Mouse (Mus musculus): ENCODE data around the gene Plk3. TPM values are rescaled to one million over a fixed set of nuclear protein-coding genes. Genes with fewer than 3 reads are reported as not detected.

Plk3 gene
- polyA plus RNA-seq, 1 experiment from 2014 or later, result 7.0 TPM

DNA sequence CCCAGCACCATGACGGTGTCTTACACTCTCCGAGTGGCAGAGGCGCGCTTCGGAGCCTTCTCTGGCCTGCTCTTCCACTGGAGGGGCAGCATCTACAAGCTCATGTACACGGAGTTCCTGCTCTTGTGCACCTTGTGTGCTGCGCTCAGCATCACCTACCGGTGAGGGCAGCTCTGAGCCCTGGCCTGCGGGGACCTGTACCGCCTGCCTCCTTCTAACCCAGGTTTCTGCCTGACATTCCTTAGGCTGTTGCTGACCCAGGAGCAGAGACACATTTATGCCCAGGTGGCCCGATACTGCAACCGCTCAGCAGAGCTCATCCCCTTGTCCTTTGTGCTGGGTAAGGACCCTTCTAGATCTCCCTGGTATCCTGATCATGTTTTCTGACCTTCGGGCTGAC lies 11.5 kb upstream of the Plk3 start:
- H3K9ac ChIP-seq (ENCODE audit: low read length), result no peak overlapping the region
- H3K9me3 ChIP-seq (replicated peaks; ENCODE audit: control insufficient read depth, low read length), result no peaks in the 10 kb centered on the region
- no peaks in the 10 kb centered on the region for H3K27me3 ChIP-seq (replicated peaks; ENCODE audit: control insufficient read depth, insufficient read depth, low read length)
- 93% methylated on average over 13 of the region's 13 CpGs for WGBS
- H3K27ac ChIP-seq (ENCODE audit: low read depth, low read length), result no peak overlapping the region
- no peak for DNase-seq (ENCODE audit: low spot score)
- no peak overlapping the region for H3K4me3 ChIP-seq (ENCODE audit: low read depth, low read length)
- no peak for ATAC-seq
- peaks cover 22% of the 10 kb centered on the region for H3K36me3 ChIP-seq (ENCODE audit: control insufficient read depth, insufficient read depth, low read length)
- no peaks in the 10 kb centered on the region for H3K4me1 ChIP-seq (ENCODE audit: control insufficient read depth, insufficient read depth, low read length)
- no peak overlapping the region for H3K4me2 ChIP-seq (ENCODE audit: low read length)

DNA sequence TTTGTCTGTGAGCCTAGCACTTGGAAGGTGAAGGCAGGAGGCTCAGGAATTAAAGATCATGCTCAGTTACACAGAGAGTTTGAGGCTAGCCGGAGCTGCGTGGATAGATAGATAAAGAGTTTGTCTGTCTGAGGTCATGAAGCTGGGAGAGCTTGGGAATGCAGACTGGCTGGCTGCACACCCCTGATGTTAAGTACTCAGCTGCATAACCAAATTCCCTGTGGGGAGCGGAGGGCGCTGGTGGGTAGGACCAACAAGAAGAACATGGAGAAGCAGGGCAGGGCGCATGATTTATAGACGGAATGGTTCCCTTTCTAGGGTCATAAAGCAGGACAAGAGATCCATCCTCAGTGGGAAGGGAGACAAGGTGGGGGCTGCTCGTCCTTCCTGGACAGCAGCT lies 9.3 kb upstream of the Plk3 start:
- H3K36me3 ChIP-seq (ENCODE audit: control insufficient read depth, insufficient read depth, low read length), result 0 out of 2 replicates have a peak, but pooled peaks cover under 1% of the 10 kb centered on the region
- DNase-seq (ENCODE audit: low spot score), result no peak
- H3K9ac ChIP-seq (ENCODE audit: low read length), result no peak overlapping the region
- H3K27ac ChIP-seq (ENCODE audit: low read depth, low read length), result no peak overlapping the region
- H3K4me1 ChIP-seq (ENCODE audit: control insufficient read depth, insufficient read depth, low read length), result no peaks in the 10 kb centered on the region
- H3K4me2 ChIP-seq (ENCODE audit: low read length), result no peak overlapping the region
- WGBS, result 67% methylated on average over 7 of the region's 7 CpGs
- no peaks in the 10 kb centered on the region for H3K27me3 ChIP-seq (replicated peaks; ENCODE audit: control insufficient read depth, insufficient read depth, low read length)
- no peaks in the 10 kb centered on the region for H3K9me3 ChIP-seq (replicated peaks; ENCODE audit: control insufficient read depth, low read length)
- H3K4me3 ChIP-seq (ENCODE audit: low read depth, low read length), result no peak overlapping the region
- ATAC-seq, result no peak

DNA sequence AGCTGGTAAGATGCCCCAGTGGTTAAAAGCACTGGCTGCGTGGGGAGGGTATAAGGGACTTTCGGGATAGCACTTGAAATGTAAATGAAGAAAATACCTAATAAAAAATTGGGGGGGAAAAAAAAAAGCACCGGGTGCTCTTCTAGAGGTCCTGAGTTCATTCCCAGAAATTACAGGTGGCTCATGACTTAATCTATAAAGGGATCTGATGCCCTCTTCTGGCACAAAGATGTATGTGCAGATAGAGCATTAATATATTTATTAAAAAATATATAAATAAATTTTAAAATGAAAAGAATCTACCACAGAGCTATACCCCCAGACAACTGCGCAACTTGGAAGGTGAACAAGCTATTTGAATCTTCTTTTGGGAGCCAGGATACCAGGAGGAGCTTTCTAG lies 6.8 kb upstream of the Plk3 start:
- no peak overlapping the region for H3K27ac ChIP-seq (ENCODE audit: low read depth, low read length)
- H3K27me3 ChIP-seq (replicated peaks; ENCODE audit: control insufficient read depth, insufficient read depth, low read length), result no peaks in the 10 kb centered on the region
- H3K4me3 ChIP-seq (ENCODE audit: low read depth, low read length), result no peak overlapping the region
- H3K4me1 ChIP-seq (ENCODE audit: control insufficient read depth, insufficient read depth, low read length), result no peaks in the 10 kb centered on the region
- H3K4me2 ChIP-seq (ENCODE audit: low read length), result no peak overlapping the region
- WGBS, result 26% methylated on average over 4 of the region's 4 CpGs
- no peak overlapping the region for H3K9ac ChIP-seq (ENCODE audit: low read length)
- DNase-seq (ENCODE audit: low spot score), result peak; percentile 59
- H3K9me3 ChIP-seq (replicated peaks; ENCODE audit: control insufficient read depth, low read length), result no peaks in the 10 kb centered on the region
- ATAC-seq, result no peak; the same call in 1 of the 2 replicates
- H3K36me3 ChIP-seq (ENCODE audit: control insufficient read depth, insufficient read depth, low read length), result no peaks in the 10 kb centered on the region

DNA sequence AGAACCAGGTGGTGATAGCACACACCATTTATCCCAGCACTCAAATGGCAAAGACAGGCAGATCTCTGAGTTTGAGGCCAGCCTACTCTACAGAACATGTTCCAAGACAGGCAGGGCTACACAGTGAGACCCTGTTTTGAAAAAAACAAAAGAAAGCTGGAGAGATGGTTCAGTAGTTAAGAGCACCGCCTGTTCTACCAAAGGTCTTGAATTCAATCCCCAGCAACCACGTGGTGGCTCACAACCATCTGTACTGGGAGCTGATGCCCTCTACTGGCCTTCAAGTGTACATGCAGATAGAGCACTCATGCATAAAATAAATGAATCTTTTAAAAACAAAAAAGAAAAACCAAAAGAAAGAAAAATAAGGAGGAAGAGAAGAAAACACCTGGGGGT lies 5.5 kb upstream of the Plk3 start:
- 0% methylated on average over 2 of the region's 2 CpGs for WGBS
- no peaks in the 10 kb centered on the region for H3K4me1 ChIP-seq (ENCODE audit: control insufficient read depth, insufficient read depth, low read length)
- peak; percentile 67 for DNase-seq (ENCODE audit: low spot score)
- H3K4me2 ChIP-seq (ENCODE audit: low read length), result no peak overlapping the region
- no peak for ATAC-seq
- no peaks in the 10 kb centered on the region for H3K9me3 ChIP-seq (replicated peaks; ENCODE audit: control insufficient read depth, low read length)
- no peaks in the 10 kb centered on the region for H3K27me3 ChIP-seq (replicated peaks; ENCODE audit: control insufficient read depth, insufficient read depth, low read length)
- H3K27ac ChIP-seq (ENCODE audit: low read depth, low read length), result no peak overlapping the region
- H3K9ac ChIP-seq (ENCODE audit: low read length), result no peak overlapping the region
- no peaks in the 10 kb centered on the region for H3K36me3 ChIP-seq (ENCODE audit: control insufficient read depth, insufficient read depth, low read length)
- no peak overlapping the region for H3K4me3 ChIP-seq (ENCODE audit: low read depth, low read length)

DNA sequence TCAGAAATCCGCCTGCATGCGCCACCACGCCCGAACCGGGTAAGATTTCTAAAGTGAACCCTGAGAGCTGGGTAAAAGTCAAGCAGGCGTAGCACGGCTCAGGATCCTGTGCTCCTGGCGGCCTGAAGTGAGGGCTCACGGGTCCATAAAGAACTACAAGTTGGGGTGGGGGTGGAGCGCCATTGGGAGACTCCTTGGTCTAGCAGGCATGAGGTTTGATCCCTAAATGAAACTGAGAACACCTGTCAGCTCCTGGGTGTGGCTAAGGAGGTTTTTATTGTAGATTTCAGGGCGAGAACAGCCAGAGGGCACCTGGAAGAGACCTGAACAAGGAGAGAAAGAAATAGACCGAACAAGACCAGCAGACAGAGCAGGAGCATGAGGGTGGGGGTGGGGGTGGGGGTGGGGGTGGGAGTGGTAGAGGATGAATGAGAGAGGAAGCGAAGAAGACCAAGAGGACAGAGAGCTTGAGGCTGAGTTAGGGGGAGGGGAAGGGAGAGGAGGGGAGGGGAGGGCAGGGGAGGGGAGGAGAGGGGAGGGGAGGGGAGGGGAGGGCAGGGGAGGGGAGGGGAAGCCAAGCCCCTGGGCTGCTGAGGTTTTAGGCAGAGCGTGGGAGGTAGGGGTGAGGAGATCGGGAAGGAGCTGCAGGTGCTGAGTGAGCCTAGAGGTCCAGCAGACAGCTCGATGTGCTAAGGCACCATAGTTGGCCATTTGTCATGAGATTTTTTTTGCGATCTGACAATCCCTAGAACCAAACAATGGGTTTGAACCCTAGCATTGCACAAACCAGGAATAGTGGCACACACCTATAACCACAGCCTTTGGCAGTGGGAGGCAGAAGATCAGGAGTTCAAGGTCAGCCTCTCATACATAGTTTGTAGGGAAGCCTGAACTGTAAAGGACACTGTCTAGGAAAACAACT lies 4.8 kb upstream of the Plk3 start:
- Histone ChIP-seq H3K9ac (ENCODE audit: low read length) (no peak overlapping the region), H3K4me1 (ENCODE audit: control insufficient read depth, insufficient read depth, low read length) (no peaks in the 10 kb centered on the region), H3K4me2 (ENCODE audit: low read length) (no peak overlapping the region), H3K9me3 (replicated peaks; ENCODE audit: control insufficient read depth, low read length) (no peaks in the 10 kb centered on the region), H3K36me3 (ENCODE audit: control insufficient read depth, insufficient read depth, low read length) (no peaks in the 10 kb centered on the region), H3K27ac (ENCODE audit: low read depth, low read length) (no peak overlapping the region), H3K27me3 (replicated peaks; ENCODE audit: control insufficient read depth, insufficient read depth, low read length) (no peaks in the 10 kb centered on the region), H3K4me3 (ENCODE audit: low read depth, low read length) (no peak overlapping the region)
- 73% methylated on average over 17 of the region's 17 CpGs for WGBS
- ATAC-seq, result no peak
- DNase-seq (ENCODE audit: low spot score), result no peak

DNA sequence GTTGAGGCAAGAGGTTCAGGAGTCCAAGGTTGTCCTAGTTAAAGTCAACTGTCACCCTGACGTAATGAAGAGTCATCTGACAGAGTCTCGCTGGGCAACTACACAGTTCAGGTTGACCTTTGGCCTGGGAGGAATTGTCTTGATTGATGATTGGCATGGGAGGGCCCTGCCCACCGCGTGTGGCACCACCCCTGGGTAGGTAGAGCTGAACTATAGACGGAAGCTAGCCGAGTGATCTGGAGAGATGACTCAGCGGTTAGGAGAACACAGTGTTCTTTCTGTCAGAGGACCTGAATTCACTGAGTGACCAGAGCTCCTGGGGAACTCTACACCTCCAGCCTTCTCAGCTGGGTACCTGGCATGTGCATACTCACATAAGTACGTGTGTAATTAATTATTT lies 2.3 kb upstream of the Plk3 start:
- H3K36me3 ChIP-seq (ENCODE audit: control insufficient read depth, insufficient read depth, low read length), result no peaks in the 10 kb centered on the region
- WGBS, result 36% methylated on average over 8 of the region's 8 CpGs
- ATAC-seq, result no peak
- no peaks in the 10 kb centered on the region for H3K9me3 ChIP-seq (replicated peaks; ENCODE audit: control insufficient read depth, low read length)
- H3K4me1 ChIP-seq (ENCODE audit: control insufficient read depth, insufficient read depth, low read length), result peaks cover 18% of the 10 kb centered on the region
- 0 out of 2 replicates have a peak, but pooled peaks cover 3% of the 10 kb centered on the region for H3K27me3 ChIP-seq (replicated peaks; ENCODE audit: control insufficient read depth, insufficient read depth, low read length)
- no peak for DNase-seq (ENCODE audit: low spot score)
- no peak overlapping the region for H3K4me3 ChIP-seq (ENCODE audit: low read depth, low read length)
- H3K4me2 ChIP-seq (ENCODE audit: low read length), result no peak overlapping the region
- no peak overlapping the region for H3K9ac ChIP-seq (ENCODE audit: low read length)
- no peak overlapping the region for H3K27ac ChIP-seq (ENCODE audit: low read depth, low read length)

DNA sequence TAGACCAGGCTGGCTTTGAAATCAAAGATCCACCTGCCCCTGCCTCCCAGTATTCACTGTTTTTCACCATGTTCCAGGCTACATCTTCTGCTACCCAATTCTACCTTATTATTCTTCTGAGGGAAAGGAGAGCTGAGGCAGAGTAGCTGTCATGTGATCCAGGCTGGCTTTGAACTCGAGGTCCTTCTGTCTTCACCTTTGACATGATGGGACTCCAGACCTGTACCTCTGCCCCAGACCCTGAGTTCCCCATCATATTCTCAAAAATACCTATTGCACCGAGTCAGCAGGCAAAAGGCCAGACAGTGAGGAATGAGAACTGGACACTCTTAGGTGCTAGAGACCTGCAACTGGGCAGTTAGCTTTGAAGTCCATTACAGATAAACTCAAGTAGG lies 835 bp upstream of the Plk3 start:
- H3K27me3 ChIP-seq (replicated peaks; ENCODE audit: control insufficient read depth, insufficient read depth, low read length), result 0 out of 2 replicates have a peak, but pooled peaks cover 3% of the 10 kb centered on the region
- no peak overlapping the region for H3K27ac ChIP-seq (ENCODE audit: low read depth, low read length)
- H3K9me3 ChIP-seq (replicated peaks; ENCODE audit: control insufficient read depth, low read length), result no peaks in the 10 kb centered on the region
- H3K4me1 ChIP-seq (ENCODE audit: control insufficient read depth, insufficient read depth, low read length), result peaks cover 18% of the 10 kb centered on the region
- H3K9ac ChIP-seq (ENCODE audit: low read length), result 0 out of 2 replicates have a peak overlapping the region, but pooled peaks have one; percentile 58
- peak overlapping the region; percentile 89; the same call in 1 of the 2 replicates for H3K4me2 ChIP-seq (ENCODE audit: low read length)
- H3K36me3 ChIP-seq (ENCODE audit: control insufficient read depth, insufficient read depth, low read length), result peaks cover 8% of the 10 kb centered on the region; the same call in 1 of the 2 replicates
- 40% methylated on average over 2 of the region's 2 CpGs for WGBS
- no peak overlapping the region; the same call in 1 of the 2 replicates for H3K4me3 ChIP-seq (ENCODE audit: low read depth, low read length)
- no peak for DNase-seq (ENCODE audit: low spot score)
- ATAC-seq, result no peak

DNA sequence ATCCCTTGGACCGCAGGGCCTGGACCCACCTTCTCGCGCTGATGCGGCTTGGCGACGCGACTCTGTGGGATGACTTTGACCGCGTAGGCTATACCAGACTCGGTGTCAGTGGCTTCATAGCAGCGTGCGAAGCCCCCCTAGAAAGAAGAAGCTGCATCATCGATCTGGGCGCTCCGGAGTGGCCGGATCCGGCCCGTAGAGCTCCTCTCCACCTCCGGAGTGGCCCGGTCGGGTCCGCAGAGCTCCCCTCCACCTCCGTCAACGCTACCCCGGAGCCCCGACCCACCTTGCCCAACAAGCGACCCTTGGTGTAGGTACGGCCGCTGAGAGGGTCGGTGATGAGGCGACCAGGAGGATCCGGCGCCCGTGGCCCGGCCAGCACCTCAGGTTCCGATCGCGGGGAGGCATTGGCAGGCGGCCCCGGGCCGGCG lies 382 bp downstream of the Plk3 start:
- H3K4me2 ChIP-seq (ENCODE audit: low read length), result peak overlapping the region; percentile 89
- H3K4me1 ChIP-seq (ENCODE audit: control insufficient read depth, insufficient read depth, low read length), result peaks cover 18% of the 10 kb centered on the region
- H3K27ac ChIP-seq (ENCODE audit: low read depth, low read length), result peak overlapping the region; percentile 60; the same call in 1 of the 2 replicates
- H3K27me3 ChIP-seq (replicated peaks; ENCODE audit: control insufficient read depth, insufficient read depth, low read length), result 0 out of 2 replicates have a peak, but pooled peaks cover 3% of the 10 kb centered on the region
- peaks cover 17% of the 10 kb centered on the region for H3K36me3 ChIP-seq (ENCODE audit: control insufficient read depth, insufficient read depth, low read length)
- no peaks in the 10 kb centered on the region for H3K9me3 ChIP-seq (replicated peaks; ENCODE audit: control insufficient read depth, low read length)
- peak; percentile 43 for ATAC-seq
- peak; percentile 35 for DNase-seq (ENCODE audit: low spot score)
- H3K9ac ChIP-seq (ENCODE audit: low read length), result peak overlapping the region; percentile 84
- WGBS, result under 1% methylated on average over 42 of the region's 42 CpGs
- peak overlapping the region; percentile 90 for H3K4me3 ChIP-seq (ENCODE audit: low read depth, low read length)

DNA sequence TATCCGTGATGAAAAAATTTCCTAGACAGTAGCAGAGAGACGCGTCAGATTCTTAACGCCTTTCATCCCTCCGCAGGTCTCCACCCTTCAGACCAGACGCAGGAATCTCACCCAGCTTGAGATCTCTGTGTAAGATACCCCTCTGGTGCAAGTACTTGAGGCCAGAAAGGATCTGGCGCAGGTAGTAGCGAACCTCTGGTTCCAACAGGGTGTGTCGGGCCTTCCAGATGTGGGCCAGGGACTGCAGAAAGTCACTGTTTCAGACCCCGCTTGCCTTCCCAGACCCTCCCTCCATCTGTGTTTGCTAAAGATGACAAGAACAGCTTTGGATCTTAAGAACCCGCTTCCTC lies 994 bp downstream of the Plk3 start:
- H3K4me1 ChIP-seq (ENCODE audit: control insufficient read depth, insufficient read depth, low read length), result peaks cover 18% of the 10 kb centered on the region
- WGBS, result 6% methylated on average over 11 of the region's 11 CpGs
- 0 out of 2 replicates have a peak, but pooled peaks cover 3% of the 10 kb centered on the region for H3K27me3 ChIP-seq (replicated peaks; ENCODE audit: control insufficient read depth, insufficient read depth, low read length)
- peaks cover 24% of the 10 kb centered on the region for H3K36me3 ChIP-seq (ENCODE audit: control insufficient read depth, insufficient read depth, low read length)
- H3K27ac ChIP-seq (ENCODE audit: low read depth, low read length), result no peak overlapping the region
- peak overlapping the region; percentile 90 for H3K4me3 ChIP-seq (ENCODE audit: low read depth, low read length)
- H3K9ac ChIP-seq (ENCODE audit: low read length), result peak overlapping the region; percentile 84
- ATAC-seq, result no peak
- no peak for DNase-seq (ENCODE audit: low spot score)
- no peaks in the 10 kb centered on the region for H3K9me3 ChIP-seq (replicated peaks; ENCODE audit: control insufficient read depth, low read length)
- H3K4me2 ChIP-seq (ENCODE audit: low read length), result peak overlapping the region; percentile 89
